Mouse (Mus musculus) c-Kit-positive CD71-positive TER-119-positive erythroid progenitor cells, embryonic 14.5 days (primary cell): ENCODE measurements around the gene Letm1.

Experiments used
- DNase-seq: peaks from one replicate; pipeline ENCODE4 v3.0.0-alpha.2; 2013; ENCODE audit warnings: low spot score

Letm1 gene

DNA sequence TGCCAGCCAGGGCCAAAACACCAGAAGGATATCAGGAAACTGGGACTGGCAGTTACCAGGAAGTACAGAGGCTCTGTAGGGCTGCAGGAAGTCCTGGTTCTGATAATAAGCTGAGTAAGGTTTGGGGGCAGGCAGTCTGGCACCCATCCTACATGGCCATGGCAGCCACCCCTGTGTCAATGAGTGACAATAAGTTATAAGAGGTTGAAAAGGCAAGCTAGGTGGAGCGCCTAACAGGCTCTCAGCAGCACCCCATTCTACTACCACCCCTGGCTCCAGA lies 76.3 kb downstream of the Letm1 start:
- no peak for DNase-seq

DNA sequence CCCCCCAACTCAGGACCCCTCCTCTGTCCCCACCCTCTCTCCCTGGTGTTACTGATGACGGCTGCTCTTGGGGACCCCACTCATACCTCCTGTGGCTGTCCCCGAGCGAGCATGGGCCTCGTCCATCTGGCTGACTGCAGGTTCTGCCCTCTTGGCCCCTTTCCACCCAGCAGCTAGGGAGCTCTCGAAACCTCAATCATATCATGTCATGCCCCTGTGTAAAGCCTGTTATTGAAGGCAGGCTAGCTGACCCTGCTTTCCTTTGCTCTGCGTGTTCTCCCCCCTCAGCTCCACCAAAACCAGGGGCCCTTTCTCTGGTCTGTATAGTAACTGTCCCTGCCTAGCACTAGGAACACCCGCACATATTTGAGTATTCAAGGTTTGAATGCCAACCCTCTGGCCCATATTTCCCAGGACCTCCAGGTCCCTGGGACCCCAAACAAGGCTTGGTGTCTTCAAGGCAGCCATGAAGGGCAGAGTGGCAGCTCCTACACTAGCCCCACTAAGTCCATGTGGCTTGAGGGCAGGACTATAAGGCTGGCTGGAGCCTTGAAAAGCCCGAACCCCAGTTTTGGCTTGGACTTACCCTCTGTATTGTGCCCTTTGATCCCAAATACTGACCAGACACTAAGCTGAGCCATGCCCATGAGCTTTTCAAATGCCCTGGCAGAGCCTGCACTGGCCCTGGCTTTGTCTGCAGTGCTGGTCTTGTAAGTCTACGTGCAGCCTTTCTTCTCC lies 76.8 kb downstream of the Letm1 start:
- DNase-seq, result no peak

DNA sequence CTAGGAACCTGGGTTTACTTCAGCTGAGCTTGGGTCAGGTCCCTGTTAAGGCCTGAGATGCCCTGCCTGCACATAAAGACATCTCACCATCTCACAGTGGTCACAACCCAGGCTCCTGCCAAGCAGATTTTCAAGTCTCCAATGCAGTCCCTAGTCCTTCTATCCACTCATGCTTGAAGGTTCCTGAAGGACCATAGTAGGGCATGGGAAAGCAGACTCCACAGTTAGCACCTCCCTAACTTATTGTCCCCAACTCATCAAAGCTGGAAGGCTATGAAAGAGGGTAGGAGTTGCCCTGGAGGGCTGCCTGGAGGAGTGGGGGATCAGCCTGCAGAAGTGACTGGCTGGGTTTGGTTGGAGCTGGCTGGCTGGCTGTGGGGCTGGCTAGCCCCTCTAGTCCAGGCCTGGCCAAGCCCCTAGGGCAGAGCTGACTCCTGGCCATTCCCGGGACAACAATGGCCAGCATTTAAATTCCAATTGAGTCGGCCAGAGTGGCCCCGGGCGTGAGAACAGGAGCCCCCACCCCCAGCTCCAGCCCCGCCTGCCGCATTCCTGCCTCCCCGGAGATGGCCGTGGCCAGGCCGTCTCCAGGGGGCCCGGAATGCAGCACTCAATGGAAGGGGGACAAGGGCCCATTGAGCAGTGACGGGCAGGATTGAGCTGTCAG lies 77.5 kb downstream of the Letm1 start:
- DNase-seq, result no peak

DNA sequence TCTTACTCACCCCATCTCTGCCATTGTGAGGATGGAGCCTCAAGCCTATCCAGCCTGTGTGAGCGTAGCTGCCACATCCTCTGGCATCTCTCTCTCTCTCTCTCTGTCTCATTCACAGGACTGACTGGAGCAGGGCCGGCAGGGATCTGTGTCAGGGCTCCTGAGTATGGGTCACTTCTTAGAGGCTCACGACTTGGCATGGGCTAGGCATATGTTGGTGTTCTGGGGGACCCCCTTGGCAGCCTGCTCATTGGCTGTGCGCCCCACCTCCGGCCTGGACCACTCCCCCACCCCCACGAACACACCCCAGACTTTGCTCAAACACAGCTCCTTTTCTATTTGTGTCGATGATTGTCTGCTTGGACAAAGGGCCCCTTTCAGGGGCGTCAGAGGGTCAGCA lies 78.6 kb downstream of the Letm1 start:
- DNase-seq, result no peak

DNA sequence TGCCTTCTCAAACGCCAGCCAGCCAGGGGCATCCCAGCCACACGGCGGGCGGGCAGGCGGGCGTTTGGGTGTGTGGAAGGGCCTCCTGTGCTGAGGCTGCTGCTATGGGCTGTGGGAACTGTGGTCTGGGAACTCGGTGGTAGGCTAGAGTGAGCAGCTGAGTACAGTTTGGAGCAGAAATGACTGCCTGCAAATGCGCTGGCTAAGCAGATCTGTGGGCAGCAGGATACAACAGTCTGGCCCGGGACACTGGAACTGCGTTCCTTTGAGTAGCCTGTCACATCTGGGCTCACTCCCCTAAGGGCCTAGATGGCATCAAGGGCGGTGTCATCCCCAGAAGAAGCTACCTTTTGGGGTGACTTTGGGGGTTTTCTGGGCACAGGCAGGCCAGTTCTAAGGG lies 80.8 kb downstream of the Letm1 start:
- no peak for DNase-seq

DNA sequence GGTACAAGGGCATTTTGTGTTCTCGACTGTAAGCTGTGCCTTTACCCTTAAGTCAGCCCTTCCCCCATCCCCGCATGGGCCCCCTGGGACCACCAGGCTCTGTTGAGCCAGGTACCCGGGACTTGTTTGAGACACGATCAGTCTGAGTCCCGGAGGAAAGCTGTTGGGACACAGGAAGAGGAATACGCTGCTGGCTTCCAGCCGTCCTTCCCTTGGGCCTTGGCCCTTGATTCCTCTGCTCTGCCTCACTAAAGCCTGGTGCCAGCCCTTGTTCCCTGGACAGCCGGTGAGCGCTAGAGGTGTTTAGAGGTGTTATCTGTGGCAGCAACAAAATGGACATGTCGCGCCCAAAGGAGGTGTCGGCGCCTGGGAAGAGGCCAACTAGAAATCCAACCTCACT lies 82.6 kb downstream of the Letm1 start:
- no peak for DNase-seq

DNA sequence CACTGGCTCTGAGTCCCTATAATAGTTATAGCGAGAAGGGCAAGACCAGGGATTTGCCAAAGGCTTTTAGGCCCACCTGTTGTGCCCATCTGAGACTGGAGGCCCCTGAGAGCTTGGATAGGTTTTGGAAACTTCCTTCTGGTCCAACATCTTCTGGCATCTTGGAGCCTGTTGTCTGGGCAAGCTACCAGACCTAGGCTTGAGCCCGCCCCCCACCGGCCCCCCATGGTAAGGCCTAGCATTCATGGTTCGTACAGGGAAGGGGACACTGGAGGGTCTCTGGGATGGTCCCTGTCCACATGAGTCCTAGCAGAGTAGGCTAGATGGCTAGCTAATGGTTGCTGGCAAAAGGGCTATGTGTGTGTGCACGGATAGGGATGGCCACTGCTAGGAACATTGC lies 83.9 kb downstream of the Letm1 start:
- no peak for DNase-seq

DNA sequence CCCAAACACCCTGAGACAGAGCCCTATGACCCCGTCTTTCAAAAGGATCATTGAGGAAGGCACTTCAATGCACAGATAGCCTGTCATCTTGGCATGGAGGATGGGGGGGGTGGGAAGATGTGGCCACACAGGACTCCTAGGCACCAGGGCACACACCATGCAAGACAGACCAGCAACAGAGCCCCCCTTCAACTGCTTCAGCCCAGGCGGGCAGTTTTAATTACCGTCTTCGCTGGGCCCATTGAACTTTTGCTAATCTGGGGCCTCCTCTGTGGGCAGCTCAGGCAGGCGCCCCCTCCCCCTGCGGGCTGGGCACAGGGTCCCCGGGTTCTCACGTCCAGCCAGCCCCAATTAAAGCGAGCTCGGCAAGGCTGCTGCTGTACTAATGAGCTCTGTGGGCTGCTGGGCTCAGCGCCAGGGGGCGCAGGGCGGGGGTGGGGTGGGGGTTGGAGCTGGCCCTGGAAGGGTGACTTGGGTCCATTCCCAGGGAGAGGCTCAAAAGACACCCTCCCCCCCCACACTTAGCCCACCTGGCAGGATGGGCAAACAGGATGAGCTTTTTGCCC lies 84.6 kb downstream of the Letm1 start:
- no peak for DNase-seq

DNA sequence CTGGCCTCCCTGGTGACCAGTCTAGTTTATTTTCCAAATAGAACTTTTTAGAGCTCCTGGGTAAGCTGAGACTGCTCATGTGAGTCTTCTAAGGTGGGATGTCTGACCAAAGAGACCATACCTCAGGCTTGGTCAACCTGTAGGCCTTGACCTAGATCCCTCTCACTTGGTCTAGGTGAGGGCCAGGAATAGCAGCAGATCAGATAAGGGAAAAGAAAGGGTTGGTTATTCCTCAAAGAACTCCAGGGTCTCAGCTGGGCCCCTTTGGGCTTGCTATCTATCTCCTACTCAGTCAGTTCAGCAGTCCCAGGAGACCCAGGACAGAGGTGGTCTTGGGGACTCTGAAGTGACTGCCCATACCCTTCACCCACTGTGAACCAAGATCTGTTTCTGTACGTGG lies 85.1 kb downstream of the Letm1 start:
- no peak for DNase-seq

DNA sequence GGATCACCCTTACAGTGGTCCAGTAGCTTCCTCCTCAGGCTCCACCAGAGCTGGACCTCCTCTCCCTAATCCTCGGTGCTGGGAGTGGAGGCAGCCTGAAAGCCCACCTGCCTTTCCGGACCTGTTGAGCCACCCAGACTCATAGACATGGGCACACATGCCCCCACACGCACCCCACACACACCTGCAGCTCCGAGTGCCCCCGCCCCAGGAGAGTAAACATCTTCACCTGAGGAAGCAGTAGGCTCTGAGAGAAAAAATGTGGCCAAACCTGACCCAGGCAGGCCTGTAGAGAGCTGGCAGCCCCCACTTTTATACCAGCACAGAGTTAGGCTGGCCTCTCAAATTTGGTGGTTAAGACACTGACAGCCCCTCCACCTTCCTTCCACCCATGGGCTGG lies 86.2 kb downstream of the Letm1 start:
- DNase-seq, result no peak

DNA sequence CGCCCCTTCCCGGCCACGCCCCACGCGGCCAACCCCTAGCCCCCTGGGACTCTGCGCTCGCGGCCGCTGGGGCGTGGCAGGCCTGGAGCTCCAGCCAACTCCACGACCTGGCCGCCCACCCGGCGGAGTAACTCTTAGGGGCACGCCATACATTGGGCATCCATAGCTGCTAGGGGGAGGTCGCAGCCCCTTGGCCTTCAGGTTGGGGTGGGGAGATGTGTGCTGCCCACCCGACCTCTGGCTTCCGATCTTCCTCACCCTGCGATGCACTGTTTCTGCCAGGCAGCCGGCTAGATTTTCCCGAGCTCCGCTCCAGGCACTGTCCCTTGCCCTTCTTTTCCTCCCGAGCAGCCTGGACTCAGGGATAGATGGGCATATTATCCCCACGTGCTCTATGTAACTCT lies 86.9 kb downstream of the Letm1 start:
- DNase-seq, result no peak

DNA sequence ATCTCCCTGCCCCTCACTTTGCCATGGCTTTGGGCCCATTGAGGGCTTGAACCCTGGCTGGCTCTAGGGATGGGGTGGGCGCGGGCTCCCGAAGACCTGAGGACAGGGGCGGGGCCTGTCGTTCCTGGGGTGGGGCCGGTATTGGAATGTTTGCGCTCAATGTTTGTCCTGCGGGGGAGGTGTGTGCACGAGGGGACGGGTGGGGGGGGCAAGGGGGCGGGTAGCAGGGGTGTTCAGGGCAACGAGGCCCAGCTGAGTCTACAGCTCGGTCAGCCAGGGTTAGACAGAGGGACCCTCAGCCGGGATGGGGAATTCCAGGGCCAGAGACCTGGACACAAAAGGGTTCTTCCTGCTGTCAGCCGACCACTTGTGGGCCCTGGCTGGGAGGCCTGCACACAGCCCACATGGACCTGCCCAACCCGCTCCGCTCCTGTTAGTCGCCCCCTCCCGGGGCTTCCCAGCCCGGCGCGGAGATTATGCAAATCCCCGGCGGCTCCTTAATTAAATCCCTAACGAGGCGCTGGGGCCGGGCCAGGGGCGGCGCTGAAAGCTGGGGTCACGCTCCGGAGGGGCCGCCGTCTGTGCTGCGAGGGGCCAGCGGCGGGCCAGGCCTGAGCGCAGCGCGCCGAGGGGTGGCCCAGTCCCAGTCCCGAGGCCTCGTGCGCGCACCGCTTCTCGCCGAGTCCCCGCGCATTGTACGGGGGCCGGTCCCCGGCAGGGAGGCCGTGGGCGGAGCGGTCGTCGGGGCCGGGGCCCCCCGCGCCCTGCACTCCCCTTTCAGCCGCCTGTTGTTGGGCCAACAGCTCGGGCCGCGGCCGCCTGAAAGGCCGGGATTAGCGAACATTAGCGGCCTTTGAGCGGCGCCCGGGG lies 87.5 kb downstream of the Letm1 start:
- DNase-seq, result no peak

DNA sequence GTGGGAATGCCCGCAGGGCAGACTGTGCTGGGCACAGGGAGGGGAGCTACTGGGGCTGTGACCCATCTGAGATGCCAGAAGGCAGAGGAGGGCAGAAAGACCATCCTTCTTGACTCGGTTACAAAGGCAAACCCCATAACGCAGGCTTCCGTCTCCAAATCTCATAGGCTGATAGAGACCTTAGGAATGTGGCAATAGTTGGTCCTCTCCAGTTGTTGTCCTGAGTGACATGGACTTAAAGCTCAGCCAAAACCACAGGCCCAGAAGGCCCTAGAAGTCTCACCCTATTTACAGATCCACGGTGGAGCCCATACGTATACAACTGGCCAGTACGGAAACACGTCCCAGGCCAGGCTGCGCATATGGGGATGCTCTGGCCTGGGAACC lies 88.2 kb downstream of the Letm1 start:
- DNase-seq, result no peak

DNA sequence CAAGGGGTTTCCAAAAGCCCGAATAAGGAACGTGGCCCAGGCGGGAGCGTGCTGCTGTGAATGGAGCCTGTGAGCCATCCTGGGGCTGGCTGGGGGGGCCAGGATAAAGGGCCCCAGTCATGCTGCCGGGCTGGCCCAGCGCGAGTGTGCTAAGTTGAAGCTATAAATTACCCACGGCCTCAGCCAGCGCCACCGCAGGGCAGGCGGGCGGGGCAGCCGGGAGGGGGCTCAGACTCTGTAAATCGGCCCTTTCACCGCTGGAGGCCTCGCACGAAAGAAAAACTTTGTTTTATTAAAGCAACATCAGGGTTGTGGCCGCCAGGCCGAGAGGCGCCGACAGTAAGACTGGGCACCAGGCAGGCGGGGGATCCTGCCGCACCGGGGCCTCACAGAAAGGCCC lies 90.2 kb downstream of the Letm1 start:
- DNase-seq, result no peak

DNA sequence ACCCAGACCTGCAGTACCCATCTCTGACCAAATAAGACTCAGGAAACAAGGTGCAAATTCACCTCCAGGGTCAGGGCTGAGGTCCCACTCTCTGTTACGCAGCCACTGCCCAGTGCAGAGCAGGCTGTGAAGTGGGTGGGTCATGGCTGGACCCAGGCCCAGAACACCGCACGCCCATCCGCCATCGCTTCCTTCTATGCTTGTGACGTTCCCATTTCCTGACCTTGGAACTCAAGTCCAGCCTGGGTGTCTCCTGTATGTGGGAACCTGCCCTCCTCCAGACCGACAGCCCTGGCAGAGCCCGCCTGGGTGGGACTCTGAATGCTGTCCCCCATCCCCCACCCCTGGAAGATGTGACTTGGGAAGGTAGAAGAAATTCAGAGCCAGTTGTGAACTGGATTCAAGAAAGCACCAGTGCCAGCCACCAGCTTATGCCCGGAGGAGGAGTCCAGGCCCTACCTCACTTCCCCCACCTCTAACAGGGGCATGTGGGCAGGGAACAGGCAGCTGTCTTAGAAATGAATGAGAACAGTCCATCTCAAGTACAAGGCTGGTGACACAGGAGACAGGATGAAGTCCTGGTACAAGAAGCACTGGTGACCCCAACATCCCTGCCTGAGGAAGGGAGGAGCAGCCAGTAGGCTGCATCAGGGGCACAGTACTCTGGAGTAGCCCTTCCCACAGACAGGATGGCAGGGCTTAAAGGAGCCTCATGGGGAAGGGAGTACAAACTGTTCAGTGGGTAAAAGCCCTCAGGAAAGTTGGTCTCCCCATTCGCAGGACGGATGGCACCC lies 92.6 kb downstream of the Letm1 start:
- DNase-seq, result no peak
